Mouse (Mus musculus) MEL (cell line): ENCODE results near the gene Stx1a.

Experiments
- CHD1 ChIP-seq: IDR thresholded peaks from 2 replicates; pipeline ENCODE4 v1.6.1; 2012; ENCODE audit warnings: low read depth, mild to moderate bottlenecking, inconsistent platforms, low read length, improper control_type of control experiment
- CTCF ChIP-seq, 3 experiments: IDR thresholded peaks in 2 of 3; conservative IDR thresholded peaks in 1 of 3; 2 replicates each; pipeline ENCODE4 v1.5.1; 2011 to 2012; ENCODE audit warnings: low read length in 3 of 3, low read depth in 2 of 3, mild to moderate bottlenecking in 2 of 3, improper control_type of control experiment in 1 of 3, inconsistent platforms in 1 of 3, mixed read lengths in 1 of 3, moderate library complexity in 1 of 3; ENCODE audit not compliant: control insufficient read depth in 1 of 3, insufficient read depth in 1 of 3, poor library complexity in 1 of 3, severe bottlenecking in 1 of 3
- EP300 ChIP-seq, 2 experiments: IDR thresholded peaks; 2 replicates each; pipeline ENCODE4 v1.6.1; 2011; ENCODE audit warnings: improper control_type of control experiment in 2 of 2, low read length in 2 of 2, low read depth in 1 of 2, mild to moderate bottlenecking in 1 of 2
- MYC ChIP-seq: IDR thresholded peaks from 2 replicates; pipeline ENCODE4 v1.6.1; 2011; ENCODE audit warnings: low read depth, mild to moderate bottlenecking, low read length, improper control_type of control experiment, moderate library complexity
- NELFE ChIP-seq: IDR thresholded peaks from 2 replicates; pipeline ENCODE4 v1.6.1; 2011; ENCODE audit warnings: low read depth, low read length, improper control_type of control experiment
- POLR2A ChIP-seq, 2 experiments: IDR thresholded peaks; 2 replicates each; pipeline ENCODE4 v1.6.1; 2011 to 2012; ENCODE audit warnings: low read length in 2 of 2, mild to moderate bottlenecking in 2 of 2, control low read depth in 1 of 2, improper control_type of control experiment in 1 of 2, low read depth in 1 of 2, moderate library complexity in 1 of 2; ENCODE audit not compliant: control insufficient read depth in 1 of 2, insufficient read depth in 1 of 2, poor library complexity in 1 of 2
- SMC3 ChIP-seq: IDR thresholded peaks from 2 replicates; pipeline ENCODE4 v1.6.1; 2011; ENCODE audit warnings: low read depth, low read length, improper control_type of control experiment

GRCm38 (mm10) chr5:135064382-135064766 lies 41.1 kb downstream of the Stx1a start:
- TF ChIP-seq CTCF (IDR thresholded peaks at IDR 0.05 in 2 of 3, conservative IDR thresholded peaks at IDR 0.05 in 1 of 3; ENCODE audit: control insufficient read depth in 1 of 3, insufficient read depth in 1 of 3, low read depth in 2 of 3, low read length in 3 of 3, poor library complexity in 1 of 3, severe bottlenecking in 1 of 3): no peak
- TF ChIP-seq EP300 (IDR thresholded peaks at IDR 0.05; ENCODE audit: low read depth in 1 of 2, low read length in 2 of 2): no peak
- no peak for TF ChIP-seq MYC
- no peak for TF ChIP-seq CHD1
- no peak for TF ChIP-seq NELFE
- TF ChIP-seq POLR2A (IDR thresholded peaks at IDR 0.05; ENCODE audit: control insufficient read depth in 1 of 2, insufficient read depth in 1 of 2, low read depth in 1 of 2, low read length in 2 of 2, poor library complexity in 1 of 2): no peak
- TF ChIP-seq SMC3: no peak
